Mouse (Mus musculus) forebrain, embryonic 15.5 days (tissue): ENCODE measurements around the gene Sugct. TPM values are rescaled to one million over a fixed set of nuclear protein-coding genes. Genes with fewer than 3 reads are reported as not detected.

Experiments used
- ATAC-seq: fragments of 200-750 bp; cut with Nextera tagmentation; replicated peaks from 2 replicates; pipeline ENCODE4 v1.8.0; 2017; ENCODE audit warnings: mild to moderate bottlenecking, moderate TSS enrichment, moderate library complexity
- H3K27ac ChIP-seq: fragments of 300-500 bp; sonication (generic); replicated peaks from 2 replicates; pipeline ENCODE4 v1.5.1; 2015; ENCODE audit warnings: mild to moderate bottlenecking, inconsistent platforms
- H3K27me3 ChIP-seq: fragments of 300-500 bp; sonication (generic); 2 replicates; pipeline ENCODE4 v1.6.1; 2015; ENCODE audit warnings: inconsistent platforms
- H3K36me3 ChIP-seq: fragments of 300-500 bp; sonication (generic); 2 replicates; pipeline ENCODE4 v1.6.1; 2015; ENCODE audit warnings: mild to moderate bottlenecking, inconsistent platforms
- H3K4me1 ChIP-seq: fragments of 300-500 bp; sonication (generic); 2 replicates; pipeline ENCODE4 v1.6.1; 2015; ENCODE audit warnings: inconsistent platforms
- H3K4me2 ChIP-seq: fragments of 300-500 bp; sonication (generic); replicated peaks from 2 replicates; pipeline ENCODE4 v1.6.1; 2015; ENCODE audit warnings: mild to moderate bottlenecking, inconsistent platforms
- H3K4me3 ChIP-seq: fragments of 300-500 bp; sonication (generic); 2 replicates; pipeline ENCODE4 v1.5.1; 2015; ENCODE audit warnings: mild to moderate bottlenecking, inconsistent platforms
- H3K9ac ChIP-seq: fragments of 300-500 bp; sonication (generic); replicated peaks from 2 replicates; pipeline ENCODE4 v1.6.1; 2015; ENCODE audit warnings: mild to moderate bottlenecking, inconsistent platforms
- H3K9me3 ChIP-seq: fragments of 300-500 bp; sonication (generic); 2 replicates; pipeline ENCODE4 v1.6.1; 2016; ENCODE audit warnings: inconsistent platforms
- WGBS: fragments of 180-500 bp; shearing (Covaris S2); methylation state at CpG from one replicate; pipeline ENCODE4 v1.1.7; 2015; ENCODE audit warnings: mixed read lengths; 5-methylcytosine and 5-hydroxymethylcytosine counted together
- polyA plus RNA-seq: library from polyadenylated mRNA; unstranded; fragments of >200 nt; fragmentation: Nextera tagmentation; extraction: Ambion mirVana; gene quantifications from 2 replicates; pipeline ENCODE4 v1.2.1, GENCODE M21; 2015

Gene Sugct
- polyA plus RNA-seq, 1 experiment from 2014 or later = 2.4 TPM

GRCm38 (mm10) chr13:16915697-16916096 lies 779.7 kb downstream of the Sugct start:
- H3K9me3 ChIP-seq = no peaks in the 10 kb centered on the region
- no peak for ATAC-seq
- H3K27me3 ChIP-seq = no peaks in the 10 kb centered on the region
- no peaks in the 10 kb centered on the region for H3K36me3 ChIP-seq
- no peaks in the 10 kb centered on the region for H3K4me1 ChIP-seq
- no peak overlapping the region for H3K4me3 ChIP-seq
- no peak overlapping the region for H3K4me2 ChIP-seq
- H3K27ac ChIP-seq = no peak overlapping the region
- H3K9ac ChIP-seq = no peak overlapping the region

GRCm38 (mm10) chr13:16912214-16912613 lies 783.1 kb downstream of the Sugct start:
- Histone ChIP-seq H3K27me3 (no peaks in the 10 kb centered on the region), H3K4me1 (no peaks in the 10 kb centered on the region), H3K27ac (no peak overlapping the region), H3K4me2 (no peak overlapping the region), H3K36me3 (no peaks in the 10 kb centered on the region), H3K9me3 (no peaks in the 10 kb centered on the region), H3K9ac (no peak overlapping the region), H3K4me3 (no peak overlapping the region)
- ATAC-seq = no peak

GRCm38 (mm10) chr13:16906974-16907373 lies 788.4 kb downstream of the Sugct start:
- no peak for ATAC-seq
- Histone ChIP-seq H3K9me3 (no peaks in the 10 kb centered on the region), H3K4me2 (no peak overlapping the region), H3K36me3 (no peaks in the 10 kb centered on the region), H3K4me3 (no peak overlapping the region), H3K27me3 (no peaks in the 10 kb centered on the region), H3K9ac (no peak overlapping the region), H3K27ac (no peak overlapping the region), H3K4me1 (no peaks in the 10 kb centered on the region)
- 96% methylated on average over 1 of the region's 1 CpGs for WGBS

GRCm38 (mm10) chr13:16901424-16901823 lies 793.9 kb downstream of the Sugct start:
- Histone ChIP-seq H3K9me3 (no peaks in the 10 kb centered on the region), H3K9ac (no peak overlapping the region), H3K27me3 (no peaks in the 10 kb centered on the region), H3K4me2 (no peak overlapping the region), H3K27ac (no peak overlapping the region), H3K36me3 (no peaks in the 10 kb centered on the region), H3K4me3 (no peak overlapping the region), H3K4me1 (no peaks in the 10 kb centered on the region)
- 88% methylated on average over 4 of the region's 4 CpGs for WGBS
- no peak for ATAC-seq

- Histone ChIP-seq H3K36me3 (no peaks in the 10 kb centered on the region), H3K27ac (no peak overlapping the region), H3K9ac (no peak overlapping the region), H3K4me2 (no peak overlapping the region), H3K4me3 (no peak overlapping the region), H3K4me1 (no peaks in the 10 kb centered on the region), H3K9me3 (no peaks in the 10 kb centered on the region), H3K27me3 (no peaks in the 10 kb centered on the region)
- ATAC-seq = no peak
Observed at GRCm38 (mm10) chr13:16898084-16898792, 797.1 kb downstream of the Sugct start.

DNA sequence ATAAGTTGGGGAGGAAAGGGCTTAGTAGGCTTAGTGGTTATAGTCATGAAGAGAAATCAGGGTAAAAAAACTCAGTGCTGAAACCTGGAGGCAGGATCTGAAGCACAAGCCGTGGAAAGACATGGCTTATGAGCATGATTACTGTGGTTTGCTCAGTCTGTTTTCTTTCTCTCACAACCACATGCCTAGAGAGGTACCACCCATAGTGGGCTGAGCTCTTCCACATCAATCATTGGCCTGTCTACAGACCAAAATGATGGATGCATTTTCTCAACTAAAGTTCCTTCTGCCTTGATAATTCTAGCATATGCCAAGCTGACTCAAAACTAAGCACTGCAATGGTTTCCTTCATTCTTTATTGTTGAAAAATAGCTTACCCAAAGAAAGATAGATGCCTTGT lies 817.3 kb downstream of the Sugct start:
- Histone ChIP-seq H3K9ac (no peak overlapping the region), H3K27ac (no peak overlapping the region), H3K4me3 (no peak overlapping the region), H3K27me3 (no peaks in the 10 kb centered on the region), H3K9me3 (no peaks in the 10 kb centered on the region), H3K4me2 (no peak overlapping the region), H3K4me1 (no peaks in the 10 kb centered on the region), H3K36me3 (no peaks in the 10 kb centered on the region)
- no peak for ATAC-seq
- 93% methylated on average over 1 of the region's 1 CpGs for WGBS

DNA sequence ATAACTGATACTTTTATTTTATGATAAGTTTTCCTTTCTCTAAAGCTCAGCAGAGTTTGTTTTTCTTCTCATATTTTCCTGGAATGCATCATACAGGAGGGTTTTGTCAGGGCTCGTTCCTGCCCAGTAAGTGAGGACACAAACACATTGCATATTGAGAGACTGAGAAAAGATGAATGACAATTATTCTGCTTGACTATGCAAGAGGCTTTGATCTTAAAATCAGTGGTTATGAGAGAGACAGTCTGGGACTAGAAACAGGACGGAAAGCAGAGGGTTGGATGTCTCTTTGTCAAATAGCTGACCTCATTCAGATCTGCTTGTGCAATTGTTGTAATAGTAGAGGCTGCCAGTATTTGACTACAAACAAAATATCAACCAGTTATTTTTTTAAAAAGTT lies 835.4 kb downstream of the Sugct start:
- Histone ChIP-seq H3K4me2 (no peak overlapping the region), H3K9ac (no peak overlapping the region), H3K27ac (no peak overlapping the region), H3K9me3 (no peaks in the 10 kb centered on the region), H3K36me3 (no peaks in the 10 kb centered on the region), H3K27me3 (no peaks in the 10 kb centered on the region), H3K4me1 (no peaks in the 10 kb centered on the region), H3K4me3 (no peak overlapping the region)
- 34% methylated on average over 2 of the region's 2 CpGs for WGBS
- ATAC-seq = no peak

GRCm38 (mm10) chr13:16847236-16847635 lies 848.1 kb downstream of the Sugct start:
- Histone ChIP-seq H3K4me1 (no peaks in the 10 kb centered on the region), H3K4me3 (no peak overlapping the region), H3K4me2 (no peak overlapping the region), H3K9ac (no peak overlapping the region), H3K9me3 (no peaks in the 10 kb centered on the region), H3K36me3 (no peaks in the 10 kb centered on the region), H3K27me3 (no peaks in the 10 kb centered on the region), H3K27ac (no peak overlapping the region)
- ATAC-seq = no peak
- WGBS = 52% methylated on average over 2 of the region's 2 CpGs

- WGBS = 93% methylated on average over 1 of the region's 1 CpGs
- H3K9me3 ChIP-seq = no peaks in the 10 kb centered on the region
- no peaks in the 10 kb centered on the region for H3K27me3 ChIP-seq
- H3K4me2 ChIP-seq = no peak overlapping the region
- no peak for ATAC-seq
- H3K9ac ChIP-seq = no peak overlapping the region
- H3K4me3 ChIP-seq = no peak overlapping the region
- H3K36me3 ChIP-seq = no peaks in the 10 kb centered on the region
- no peaks in the 10 kb centered on the region for H3K4me1 ChIP-seq
- H3K27ac ChIP-seq = no peak overlapping the region
Observed at GRCm38 (mm10) chr13:16840994-16841393, 854.4 kb downstream of the Sugct start.

DNA sequence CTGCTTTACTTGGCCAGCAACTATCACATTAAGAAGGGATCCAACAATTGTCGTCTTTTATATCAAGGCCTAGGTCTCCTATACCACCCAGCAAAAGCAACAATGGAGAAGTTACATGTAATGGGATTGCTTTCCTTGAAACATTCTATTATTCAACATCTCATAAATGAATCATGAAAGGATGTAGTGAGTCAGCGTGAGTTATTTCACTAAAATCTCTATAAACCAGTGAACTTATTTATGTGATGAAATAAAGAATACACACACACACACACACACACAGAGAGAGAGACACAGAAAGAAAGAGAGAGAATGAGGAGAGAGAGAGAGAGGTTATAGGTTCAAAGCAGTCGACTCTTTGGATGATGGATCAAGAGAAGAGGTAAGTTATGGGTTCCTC lies 856.9 kb downstream of the Sugct start:
- Histone ChIP-seq H3K9ac (no peak overlapping the region), H3K27ac (no peak overlapping the region), H3K27me3 (no peaks in the 10 kb centered on the region), H3K4me1 (no peaks in the 10 kb centered on the region), H3K4me2 (no peak overlapping the region), H3K9me3 (no peaks in the 10 kb centered on the region), H3K4me3 (no peak overlapping the region), H3K36me3 (no peaks in the 10 kb centered on the region)
- WGBS = 87% methylated on average over 3 of the region's 3 CpGs
- ATAC-seq = no peak

- Histone ChIP-seq H3K9me3 (no peaks in the 10 kb centered on the region), H3K4me1 (no peaks in the 10 kb centered on the region), H3K4me3 (no peak overlapping the region), H3K27me3 (no peaks in the 10 kb centered on the region), H3K4me2 (no peak overlapping the region), H3K27ac (no peak overlapping the region), H3K9ac (no peak overlapping the region), H3K36me3 (no peaks in the 10 kb centered on the region)
- 81% methylated on average over 2 of the region's 2 CpGs for WGBS
- no peak for ATAC-seq
Observed at GRCm38 (mm10) chr13:16835111-16835510, 860.2 kb downstream of the Sugct start.

GRCm38 (mm10) chr13:16833069-16833468 lies 862.3 kb downstream of the Sugct start:
- H3K9ac ChIP-seq = no peak overlapping the region
- no peak overlapping the region for H3K4me2 ChIP-seq
- no peaks in the 10 kb centered on the region for H3K4me1 ChIP-seq
- H3K36me3 ChIP-seq = no peaks in the 10 kb centered on the region
- no peak overlapping the region for H3K27ac ChIP-seq
- H3K27me3 ChIP-seq = no peaks in the 10 kb centered on the region
- no peaks in the 10 kb centered on the region for H3K9me3 ChIP-seq
- ATAC-seq = no peak
- H3K4me3 ChIP-seq = no peak overlapping the region

- no peak for ATAC-seq
- WGBS = 74% methylated on average over 8 of the region's 8 CpGs
Observed at GRCm38 (mm10) chr13:16831840-16832239, 863.5 kb downstream of the Sugct start.

More at GRCm38 (mm10) chr13:16831840-16832239, 863.5 kb downstream of the Sugct start:
- H3K27ac ChIP-seq = no peak overlapping the region
- no peaks in the 10 kb centered on the region for H3K9me3 ChIP-seq
- no peaks in the 10 kb centered on the region for H3K4me1 ChIP-seq
- no peaks in the 10 kb centered on the region for H3K27me3 ChIP-seq
- H3K9ac ChIP-seq = no peak overlapping the region
- H3K36me3 ChIP-seq = no peaks in the 10 kb centered on the region
- H3K4me3 ChIP-seq = no peak overlapping the region
- H3K4me2 ChIP-seq = no peak overlapping the region
